Mouse (Mus musculus): Measurements from ENCODE around the gene Donson. TPM values are rescaled to one million over a fixed set of nuclear protein-coding genes. Genes with fewer than 3 reads are reported as not detected.

Gene Donson
- total RNA-seq, 2 experiments from 2014 or later, result 27.4 to 28.8 TPM

GRCm38 (mm10) chr16:91695108-91695755 is 6.7 kb upstream of the Donson start:
- intact Hi-C loops (cut with DNase I), result no loop called here

GRCm38 (mm10) chr16:91694455-91695084 is 6.0 kb upstream of the Donson start:
- DNase-seq (ENCODE audit: low spot score in 2 of 2), result peak; percentile 66 to 76
- intact Hi-C loops (cut with DNase I), result loop anchor here (5.0 kb wide), 1 partner anchor 223 kb away; no protein-coding TSS in a partner anchor

More at GRCm38 (mm10) chr16:91695108-91695755, 6.7 kb upstream of the Donson start:
- DNase-seq (ENCODE audit: low spot score in 2 of 2), result no peak

- intact Hi-C loops (cut with DNase I), result loop anchor here (5.0 kb wide), 1 partner anchor 228 kb away; no protein-coding TSS in a partner anchor
- no peak for DNase-seq (ENCODE audit: low spot score in 2 of 2)
Measured at GRCm38 (mm10) chr16:91689791-91690190, 1.2 kb upstream of the Donson start.

GRCm38 (mm10) chr16:91688023-91688618 is 449 bp downstream of the Donson start:
- DNase-seq (ENCODE audit: low spot score in 2 of 2), result no peak

GRCm38 (mm10) chr16:91686369-91686768 is 2.2 kb downstream of the Donson start:
- intact Hi-C loops (cut with DNase I), result no loop called here
- no peak for DNase-seq (ENCODE audit: low spot score in 2 of 2)

More at GRCm38 (mm10) chr16:91688023-91688618, 449 bp downstream of the Donson start:
- intact Hi-C loops (cut with DNase I), result no loop called here

GRCm38 (mm10) chr16:91685526-91685925 is 3.0 kb downstream of the Donson start:
- no peak for DNase-seq (ENCODE audit: low spot score in 2 of 2)
- intact Hi-C loops (cut with DNase I), result no loop called here

GRCm38 (mm10) chr16:91680656-91681055 is 7.9 kb downstream of the Donson start:
- intact Hi-C loops (cut with DNase I), result no loop called here
- DNase-seq (ENCODE audit: low spot score in 2 of 2), result no peak

- intact Hi-C loops (cut with DNase I), result no loop called here
- no peak for DNase-seq (ENCODE audit: low spot score in 2 of 2)
Measured at GRCm38 (mm10) chr16:91678147-91678911, 10.2 kb downstream of the Donson start.

GRCm38 (mm10) chr16:91674500-91674899 is 14.1 kb downstream of the Donson start:
- intact Hi-C loops (cut with DNase I), result no loop called here
- no peak for DNase-seq (ENCODE audit: low spot score in 2 of 2)

- DNase-seq (ENCODE audit: low spot score in 2 of 2), result no peak
- intact Hi-C loops (cut with DNase I), result no loop called here
Measured at GRCm38 (mm10) chr16:91663795-91664194, 24.8 kb downstream of the Donson start.

- intact Hi-C loops (cut with DNase I), result no loop called here
- peak in 1 of 2 experiments; percentile 71 for DNase-seq (ENCODE audit: low spot score in 2 of 2)
Measured at GRCm38 (mm10) chr16:91662336-91662735, 26.2 kb downstream of the Donson start.

- intact Hi-C loops (cut with DNase I), result no loop called here
- DNase-seq (ENCODE audit: low spot score in 2 of 2), result no peak
Measured at GRCm38 (mm10) chr16:91661397-91661796, 27.2 kb downstream of the Donson start.

- intact Hi-C loops (cut with DNase I), result no loop called here
- DNase-seq (ENCODE audit: low spot score in 2 of 2), result no peak
Measured at GRCm38 (mm10) chr16:91659798-91660197, 28.8 kb downstream of the Donson start.

- intact Hi-C loops (cut with DNase I), result no loop called here
- no peak for DNase-seq (ENCODE audit: low spot score in 2 of 2)
Measured at GRCm38 (mm10) chr16:91658471-91658870, 30.1 kb downstream of the Donson start.

- no peak for DNase-seq (ENCODE audit: low spot score in 2 of 2)
- intact Hi-C loops (cut with DNase I), result no loop called here
Measured at GRCm38 (mm10) chr16:91657285-91657684, 31.3 kb downstream of the Donson start.

GRCm38 (mm10) chr16:91655285-91655684 is 33.3 kb downstream of the Donson start:
- intact Hi-C loops (cut with DNase I), result no loop called here
- DNase-seq (ENCODE audit: low spot score in 2 of 2), result no peak

GRCm38 (mm10) chr16:91652191-91652590 is 36.4 kb downstream of the Donson start:
- no peak for DNase-seq (ENCODE audit: low spot score in 2 of 2)
- intact Hi-C loops (cut with DNase I), result no loop called here

GRCm38 (mm10) chr16:91649781-91650180 is 38.8 kb downstream of the Donson start:
- no peak for DNase-seq (ENCODE audit: low spot score in 2 of 2)
- intact Hi-C loops (cut with DNase I), result no loop called here

- intact Hi-C loops (cut with DNase I), result no loop called here
- no peak for DNase-seq (ENCODE audit: low spot score in 2 of 2)
Measured at GRCm38 (mm10) chr16:91649246-91649645, 39.3 kb downstream of the Donson start.

GRCm38 (mm10) chr16:91648220-91648550 is 40.4 kb downstream of the Donson start:
- intact Hi-C loops (cut with DNase I), result no loop called here
- DNase-seq (ENCODE audit: low spot score in 2 of 2), result peak; percentile 60

Measured in left cerebral cortex, postnatal 25 days (tissue).